Mouse (Mus musculus) hindbrain, embryonic 11.5 days (tissue): ENCODE measurements at regions not wholly inside any gene's neighbourhood (a gene's known extent, or its start where the extent isn't known, plus 50 kb on each side); places are given as distances from the start of the nearest gene placed in this dataset.

ENCODE experiments used
- ATAC-seq: fragments of 200-750 bp; cut with Nextera tagmentation; 2 replicates; pipeline ENCODE4 v1.8.0; 2017; ENCODE audit warnings: mild to moderate bottlenecking, moderate TSS enrichment, moderate library complexity; ENCODE audit not compliant: low FRiP score
- DNase-seq: peaks from one replicate; pipeline ENCODE4 v3.0.0-alpha.2; 2015; ENCODE audit warnings: low spot score
- H3K27ac ChIP-seq: fragments of 300-500 bp; sonication (generic); 2 replicates; pipeline ENCODE4 v1.5.1; 2014; ENCODE audit warnings: mild to moderate bottlenecking, low read depth, low read length
- H3K27me3 ChIP-seq: fragments of 300-500 bp; sonication (generic); 2 replicates; pipeline ENCODE4 v1.6.1; 2014; ENCODE audit warnings: mild to moderate bottlenecking, low read length, moderate library complexity, mixed read lengths; ENCODE audit not compliant: control insufficient read depth, insufficient read depth
- H3K36me3 ChIP-seq: fragments of 300-500 bp; sonication (generic); 2 replicates; pipeline ENCODE4 v1.6.1; 2014; ENCODE audit warnings: mild to moderate bottlenecking, low read length, moderate library complexity, mixed read lengths; ENCODE audit not compliant: control insufficient read depth, insufficient read depth
- H3K4me1 ChIP-seq: fragments of 300-500 bp; sonication (generic); replicated peaks from 2 replicates; pipeline ENCODE4 v1.6.1; 2014; ENCODE audit warnings: low read length, mixed read lengths; ENCODE audit not compliant: control insufficient read depth, insufficient read depth
- H3K4me2 ChIP-seq: fragments of 300-500 bp; sonication (generic); replicated peaks from 2 replicates; pipeline ENCODE4 v1.6.1; 2014; ENCODE audit warnings: mild to moderate bottlenecking, low read depth, low read length
- H3K4me3 ChIP-seq: fragments of 300-500 bp; sonication (generic); 2 replicates; pipeline ENCODE4 v1.5.1; 2014; ENCODE audit warnings: low read depth, low read length
- H3K9ac ChIP-seq: fragments of 300-500 bp; sonication (generic); 2 replicates; pipeline ENCODE4 v1.6.1; 2014; ENCODE audit warnings: low read depth, low read length
- H3K9me3 ChIP-seq: fragments of 300-500 bp; sonication (generic); 2 replicates; pipeline ENCODE4 v1.6.1; 2016; ENCODE audit warnings: low read length; ENCODE audit not compliant: control insufficient read depth
- WGBS: fragments of 180-500 bp; shearing (Covaris S2); extraction: QIAGEN DNeasy Blood & Tissue Kit; methylation state at CpG from one replicate; pipeline ENCODE4 v1.1.7; 2014; 5-methylcytosine and 5-hydroxymethylcytosine counted together

- Histone ChIP-seq H3K4me3 (no peak overlapping the region), H3K4me2 (no peak overlapping the region), H3K27me3 (no peaks in the 10 kb centered on the region), H3K27ac (no peak overlapping the region), H3K36me3 (no peaks in the 10 kb centered on the region), H3K4me1 (no peaks in the 10 kb centered on the region), H3K9me3 (no peaks in the 10 kb centered on the region), H3K9ac (no peak overlapping the region)
- 88% methylated on average over 5 of the region's 5 CpGs for WGBS
- no peak for ATAC-seq
- no peak for DNase-seq
These were observed 135.3 kb upstream of the Plxnc1 start for GRCm38 (mm10) chr10:95079979-95080378.

GRCm38 (mm10) chr10:95076421-95076820 lies 131.8 kb upstream of the Plxnc1 start:
- Histone ChIP-seq H3K4me3 (no peak overlapping the region), H3K27me3 (no peaks in the 10 kb centered on the region), H3K27ac (no peak overlapping the region), H3K9ac (no peak overlapping the region), H3K4me2 (no peak overlapping the region), H3K36me3 (no peaks in the 10 kb centered on the region), H3K9me3 (no peaks in the 10 kb centered on the region), H3K4me1 (no peaks in the 10 kb centered on the region)
- WGBS = 80% methylated on average over 5 of the region's 5 CpGs
- ATAC-seq (no peak), DNase-seq (no peak)

- Histone ChIP-seq H3K4me3 (no peak overlapping the region), H3K4me1 (no peaks in the 10 kb centered on the region), H3K27me3 (no peaks in the 10 kb centered on the region), H3K36me3 (no peaks in the 10 kb centered on the region), H3K27ac (no peak overlapping the region), H3K9me3 (no peaks in the 10 kb centered on the region), H3K4me2 (no peak overlapping the region), H3K9ac (no peak overlapping the region)
- WGBS = 76% methylated on average over 4 of the region's 4 CpGs
- no peak for ATAC-seq
- no peak for DNase-seq
These were observed 131.3 kb upstream of the Plxnc1 start for GRCm38 (mm10) chr10:95075897-95076296.

- H3K4me3 ChIP-seq = no peak overlapping the region
- H3K4me1 ChIP-seq = no peaks in the 10 kb centered on the region
- DNase-seq = no peak
- no peak overlapping the region for H3K9ac ChIP-seq
- H3K9me3 ChIP-seq = no peaks in the 10 kb centered on the region
- H3K27me3 ChIP-seq = no peaks in the 10 kb centered on the region
- no peak for ATAC-seq
- no peaks in the 10 kb centered on the region for H3K36me3 ChIP-seq
- H3K4me2 ChIP-seq = no peak overlapping the region
- WGBS = 60% methylated on average over 5 of the region's 5 CpGs
- H3K27ac ChIP-seq = no peak overlapping the region
These were observed 130.4 kb upstream of the Plxnc1 start for GRCm38 (mm10) chr10:95074959-95075590.

GRCm38 (mm10) chr10:95074381-95074780 lies 129.7 kb upstream of the Plxnc1 start:
- no peak overlapping the region for H3K4me2 ChIP-seq
- DNase-seq = no peak
- H3K27me3 ChIP-seq = no peaks in the 10 kb centered on the region
- H3K27ac ChIP-seq = no peak overlapping the region
- no peak overlapping the region for H3K4me3 ChIP-seq
- H3K36me3 ChIP-seq = no peaks in the 10 kb centered on the region
- no peak for ATAC-seq
- WGBS = 91% methylated on average over 2 of the region's 2 CpGs
- no peaks in the 10 kb centered on the region for H3K9me3 ChIP-seq
- no peaks in the 10 kb centered on the region for H3K4me1 ChIP-seq
- H3K9ac ChIP-seq = no peak overlapping the region

- DNase-seq (no peak), ATAC-seq (no peak)
- Histone ChIP-seq H3K27me3 (no peaks in the 10 kb centered on the region), H3K4me1 (no peaks in the 10 kb centered on the region), H3K27ac (no peak overlapping the region), H3K4me2 (no peak overlapping the region), H3K9me3 (no peaks in the 10 kb centered on the region), H3K36me3 (no peaks in the 10 kb centered on the region), H3K4me3 (no peak overlapping the region), H3K9ac (no peak overlapping the region)
- WGBS = 91% methylated on average over 10 of the region's 10 CpGs
These were observed 123.3 kb upstream of the Plxnc1 start for GRCm38 (mm10) chr10:95067971-95068370.

- H3K9ac ChIP-seq = no peak overlapping the region
- WGBS = 87% methylated on average over 6 of the region's 6 CpGs
- DNase-seq = no peak
- H3K9me3 ChIP-seq = no peaks in the 10 kb centered on the region
- no peak overlapping the region for H3K4me3 ChIP-seq
- H3K27me3 ChIP-seq = no peaks in the 10 kb centered on the region
- no peaks in the 10 kb centered on the region for H3K4me1 ChIP-seq
- no peaks in the 10 kb centered on the region for H3K36me3 ChIP-seq
- ATAC-seq = no peak
- no peak overlapping the region for H3K4me2 ChIP-seq
- no peak overlapping the region for H3K27ac ChIP-seq
These were observed 122.1 kb upstream of the Plxnc1 start for GRCm38 (mm10) chr10:95066774-95067173.

GRCm38 (mm10) chr10:95059486-95060091 lies 115.0 kb upstream of the Plxnc1 start:
- WGBS = 74% methylated on average over 7 of the region's 7 CpGs
- no peak overlapping the region for H3K4me3 ChIP-seq
- H3K27me3 ChIP-seq = no peaks in the 10 kb centered on the region
- H3K4me2 ChIP-seq = no peak overlapping the region
- H3K27ac ChIP-seq = no peak overlapping the region
- H3K36me3 ChIP-seq = no peaks in the 10 kb centered on the region
- H3K9me3 ChIP-seq = no peaks in the 10 kb centered on the region
- H3K4me1 ChIP-seq = no peaks in the 10 kb centered on the region
- no peak overlapping the region for H3K9ac ChIP-seq
- no peak for DNase-seq
- ATAC-seq = no peak

GRCm38 (mm10) chr10:95059078-95059477 lies 114.4 kb upstream of the Plxnc1 start:
- ATAC-seq (no peak), DNase-seq (no peak)
- Histone ChIP-seq H3K4me2 (no peak overlapping the region), H3K4me3 (no peak overlapping the region), H3K4me1 (no peaks in the 10 kb centered on the region), H3K9me3 (no peaks in the 10 kb centered on the region), H3K9ac (no peak overlapping the region), H3K27ac (no peak overlapping the region), H3K36me3 (no peaks in the 10 kb centered on the region), H3K27me3 (no peaks in the 10 kb centered on the region)
- 82% methylated on average over 9 of the region's 9 CpGs for WGBS
